Mouse (Mus musculus): ENCODE measurements around the gene Lck. TPM values are rescaled to one million over a fixed set of nuclear protein-coding genes. Genes with fewer than 3 reads are reported as not detected.

Gene Lck
- polyA plus RNA-seq, 1 experiment from 2014 or later = 3.8 TPM

GRCm38 (mm10) chr4:129615801-129616290, 42.4 kb upstream of the Lck start:
- H3K4me1 ChIP-seq (replicated peaks) = peaks cover 21% of the 10 kb centered on the region
- H3K4me2 ChIP-seq = no peak overlapping the region
- no peak overlapping the region for H3K27ac ChIP-seq
- peaks cover 16% of the 10 kb centered on the region for H3K36me3 ChIP-seq
- no peak overlapping the region for H3K9ac ChIP-seq
- H3K4me3 ChIP-seq (replicated peaks) = no peak overlapping the region
- WGBS (ENCODE audit: insufficient replicate concordance) = 80% methylated on average over 9 of the region's 9 CpGs
- DNase-seq (no peak), ATAC-seq (ENCODE audit: low read depth) (no peak)
- no peaks in the 10 kb centered on the region for H3K9me3 ChIP-seq (replicated peaks)
- no peaks in the 10 kb centered on the region for H3K27me3 ChIP-seq

DNA sequence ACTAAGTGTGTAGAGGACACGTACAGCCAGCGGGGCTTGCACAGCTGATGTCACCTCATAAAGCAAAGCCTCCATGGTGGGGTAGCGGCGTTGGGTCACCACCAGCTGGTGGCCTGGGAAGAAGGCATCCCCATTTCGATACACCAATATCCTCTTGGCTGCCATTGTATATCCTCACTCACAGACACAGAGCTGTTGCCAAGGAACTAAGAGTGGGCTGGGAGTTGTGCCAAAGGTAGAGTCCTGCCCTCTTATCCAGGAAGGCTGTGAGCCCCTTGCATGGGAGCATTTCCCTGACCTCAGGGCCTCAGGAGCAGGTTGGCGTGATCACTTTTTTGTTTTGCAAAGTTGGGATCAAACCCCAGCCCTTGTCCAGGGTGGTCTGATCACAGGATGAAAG, 40.7 kb upstream of the Lck start, which contains the start of gene Dcdc2b:
TSS of gene Dcdc2b (minus strand) at position 165 of the 400 bp plus-strand sequence.
- no peak within 1 kb of the TSS for H3K9ac ChIP-seq
- H3K4me2 ChIP-seq = no peak within 1 kb of the TSS
- H3K4me3 ChIP-seq (replicated peaks) = no peak within 1 kb of the TSS
- H3K9me3 ChIP-seq (replicated peaks) = no peaks in the 10 kb centered on the region
- no peak for DNase-seq
- no peaks in the 10 kb centered on the region for H3K27me3 ChIP-seq
- 79% methylated on average over 6 of the region's 6 CpGs for WGBS (ENCODE audit: insufficient replicate concordance)
- peaks cover 21% of the 10 kb centered on the region for H3K4me1 ChIP-seq (replicated peaks)
- ATAC-seq (ENCODE audit: low read depth) = no peak
- H3K27ac ChIP-seq = no peak within 1 kb of the TSS
- H3K36me3 ChIP-seq = peaks cover 29% of the 10 kb centered on the region

GRCm38 (mm10) chr4:129610472-129610871, 37.0 kb upstream of the Lck start:
- DNase-seq (no peak), ATAC-seq (ENCODE audit: low read depth) (no peak)
- Histone ChIP-seq H3K4me2 (no peak overlapping the region), H3K36me3 (peaks cover 43% of the 10 kb centered on the region), H3K9me3 (replicated peaks) (no peaks in the 10 kb centered on the region), H3K27ac (no peak overlapping the region), H3K9ac (no peak overlapping the region), H3K27me3 (no peaks in the 10 kb centered on the region), H3K4me1 (replicated peaks) (peaks cover 18% of the 10 kb centered on the region), H3K4me3 (replicated peaks) (no peak overlapping the region)
- 67% methylated on average over 4 of the region's 4 CpGs for WGBS (ENCODE audit: insufficient replicate concordance)

GRCm38 (mm10) chr4:129610026-129610425, 36.6 kb upstream of the Lck start:
- Histone ChIP-seq H3K9ac (no peak overlapping the region), H3K4me1 (replicated peaks) (peaks cover 18% of the 10 kb centered on the region), H3K4me3 (replicated peaks) (no peak overlapping the region), H3K9me3 (replicated peaks) (no peaks in the 10 kb centered on the region), H3K4me2 (no peak overlapping the region), H3K27ac (no peak overlapping the region), H3K36me3 (peaks cover 46% of the 10 kb centered on the region), H3K27me3 (no peaks in the 10 kb centered on the region)
- no peak for DNase-seq
- WGBS (ENCODE audit: insufficient replicate concordance) = 80% methylated on average over 4 of the region's 4 CpGs
- ATAC-seq (ENCODE audit: low read depth) = no peak

DNA sequence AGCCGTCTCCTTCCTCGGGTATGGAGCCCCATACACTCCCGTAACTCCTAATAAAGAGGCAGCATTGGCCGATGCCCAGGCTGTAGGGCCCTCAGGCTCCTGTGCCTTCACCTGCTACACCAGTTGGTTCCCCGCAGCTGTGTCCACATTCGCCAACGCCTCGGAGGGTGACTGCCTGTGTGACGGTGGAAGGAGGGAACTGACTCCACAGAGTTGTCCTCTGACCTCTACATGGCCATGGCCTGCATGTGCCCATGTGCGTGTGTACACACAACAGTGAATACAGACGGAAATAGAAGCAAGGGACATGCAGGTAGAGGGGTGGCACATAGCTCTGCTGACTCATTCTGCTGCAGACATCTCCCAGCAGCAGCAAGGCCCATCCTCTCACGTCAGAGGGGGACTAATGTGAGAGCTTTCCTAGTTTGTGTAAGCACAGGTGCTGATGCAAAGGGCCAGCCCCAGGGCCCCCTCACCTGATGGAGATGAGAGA, 35.7 kb upstream of the Lck start:
- no peak overlapping the region for H3K9ac ChIP-seq
- H3K36me3 ChIP-seq = peaks cover 55% of the 10 kb centered on the region
- no peaks in the 10 kb centered on the region for H3K9me3 ChIP-seq (replicated peaks)
- WGBS (ENCODE audit: insufficient replicate concordance) = 72% methylated on average over 12 of the region's 12 CpGs
- no peak overlapping the region for H3K4me3 ChIP-seq (replicated peaks)
- ATAC-seq (ENCODE audit: low read depth) = no peak
- H3K27me3 ChIP-seq = no peaks in the 10 kb centered on the region
- DNase-seq = no peak
- H3K27ac ChIP-seq = peak overlapping the region; percentile 47; the same call in 1 of the 2 replicates
- no peak overlapping the region for H3K4me2 ChIP-seq
- peaks cover 18% of the 10 kb centered on the region for H3K4me1 ChIP-seq (replicated peaks)

DNA sequence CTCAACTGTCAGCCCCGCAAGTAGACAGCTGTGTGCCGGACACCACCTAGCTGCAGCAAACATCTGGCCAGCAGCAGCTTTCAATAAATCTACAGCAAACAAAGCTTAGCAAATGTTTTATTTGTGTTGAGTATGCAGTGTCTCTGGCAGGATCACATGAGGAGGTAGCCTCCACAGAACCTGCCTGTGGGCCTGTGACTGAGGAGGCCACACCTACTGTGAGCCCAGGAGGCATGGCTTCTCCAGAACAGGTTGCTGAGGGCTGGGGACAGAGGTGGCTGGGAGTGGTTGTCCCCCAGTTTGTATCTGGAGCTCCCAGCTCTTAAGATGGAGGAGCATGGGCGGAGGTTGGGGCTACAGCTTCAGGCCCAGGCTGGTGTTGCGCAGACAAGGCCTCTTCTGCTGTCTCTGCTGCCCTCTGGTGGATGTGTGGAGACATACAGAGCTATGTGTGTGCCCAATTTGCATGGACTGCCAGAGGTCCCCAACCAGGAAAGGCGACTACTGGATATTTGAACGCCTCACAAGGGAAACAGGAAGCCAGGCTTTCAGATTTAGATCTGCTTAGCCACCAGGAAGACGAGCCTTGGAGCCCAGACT, 35.1 kb upstream of the Lck start:
- no peaks in the 10 kb centered on the region for H3K27me3 ChIP-seq
- ATAC-seq (ENCODE audit: low read depth) (peak; percentile 94), DNase-seq (peak; percentile 75)
- H3K4me2 ChIP-seq = no peak overlapping the region
- WGBS (ENCODE audit: insufficient replicate concordance) = 35% methylated on average over 7 of the region's 7 CpGs
- H3K27ac ChIP-seq = peak overlapping the region; percentile 73
- H3K4me1 ChIP-seq (replicated peaks) = peaks cover 22% of the 10 kb centered on the region
- H3K9ac ChIP-seq = peak overlapping the region; percentile 11; the same call in 1 of the 2 replicates
- H3K36me3 ChIP-seq = peaks cover 61% of the 10 kb centered on the region
- H3K9me3 ChIP-seq (replicated peaks) = no peaks in the 10 kb centered on the region
- H3K4me3 ChIP-seq (replicated peaks) = no peak overlapping the region

GRCm38 (mm10) chr4:129600233-129601158, 27.1 kb upstream of the Lck start, which contains the start of the genes Eif3i and Tmem234:
Eif3i (minus strand) TSS chr4:129600648.
Tmem234 (plus strand) TSS chr4:129600668.
- DNase-seq (peak; percentile 75), ATAC-seq (ENCODE audit: low read depth) (peak; percentile 93)
- Histone ChIP-seq H3K4me3 (replicated peaks) (peak within 1 kb of the TSS; percentile 97), H3K27me3 (no peaks in the 10 kb centered on the region), H3K27ac (peak within 1 kb of the TSS; percentile 92), H3K9me3 (replicated peaks) (no peaks in the 10 kb centered on the region), H3K9ac (peak within 1 kb of the TSS; percentile 96), H3K4me2 (peak within 1 kb of the TSS; percentile 91), H3K36me3 (peaks cover 68% of the 10 kb centered on the region), H3K4me1 (replicated peaks) (peaks cover 40% of the 10 kb centered on the region)
- WGBS (ENCODE audit: insufficient replicate concordance) = under 1% methylated on average over 74 of the region's 74 CpGs

DNA sequence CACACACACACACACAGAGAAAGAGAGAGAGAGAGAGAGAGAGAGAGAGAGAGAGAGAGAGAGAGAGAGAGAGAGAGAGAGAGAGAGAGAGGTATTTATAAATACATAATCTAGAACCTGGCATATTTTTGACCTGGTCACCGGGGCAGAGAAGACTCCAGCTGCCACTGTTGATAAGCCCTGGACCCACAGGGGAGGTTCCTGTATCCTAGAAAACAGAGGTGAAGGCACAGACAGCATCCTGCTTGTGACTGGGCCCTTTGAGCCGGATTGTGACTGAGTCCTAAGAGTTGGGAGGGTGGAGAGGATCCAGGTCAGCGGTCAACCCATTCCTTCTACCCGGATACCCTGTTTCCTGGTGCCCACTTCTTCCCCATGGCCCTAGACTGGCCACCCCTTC, 15.4 kb upstream of the Lck start:
- H3K27ac ChIP-seq = peak overlapping the region; percentile 86
- H3K4me3 ChIP-seq (replicated peaks) = no peak overlapping the region; the same call in 1 of the 2 replicates
- peak overlapping the region; percentile 48 for H3K4me2 ChIP-seq
- peak; percentile 38 for DNase-seq
- WGBS (ENCODE audit: insufficient replicate concordance) = 38% methylated on average over 4 of the region's 4 CpGs
- H3K9ac ChIP-seq = peak overlapping the region; percentile 42
- peak; percentile 81 for ATAC-seq (ENCODE audit: low read depth)
- no peaks in the 10 kb centered on the region for H3K27me3 ChIP-seq
- H3K9me3 ChIP-seq (replicated peaks) = no peaks in the 10 kb centered on the region
- peaks cover 56% of the 10 kb centered on the region for H3K4me1 ChIP-seq (replicated peaks)
- peaks cover 36% of the 10 kb centered on the region for H3K36me3 ChIP-seq

GRCm38 (mm10) chr4:129586943-129587342, 13.5 kb upstream of the Lck start:
- 63% methylated on average over 1 of the region's 1 CpGs for WGBS (ENCODE audit: insufficient replicate concordance)
- ATAC-seq (ENCODE audit: low read depth) (no peak), DNase-seq (no peak)
- Histone ChIP-seq H3K27ac (peak overlapping the region; percentile 86), H3K9ac (no peak overlapping the region), H3K9me3 (replicated peaks) (no peaks in the 10 kb centered on the region), H3K27me3 (no peaks in the 10 kb centered on the region), H3K4me3 (replicated peaks) (no peak overlapping the region), H3K4me2 (no peak overlapping the region), H3K36me3 (peaks cover 17% of the 10 kb centered on the region), H3K4me1 (replicated peaks) (peaks cover 56% of the 10 kb centered on the region)

GRCm38 (mm10) chr4:129585773-129586172, 12.3 kb upstream of the Lck start:
- peak; percentile 71 for ATAC-seq (ENCODE audit: low read depth)
- Histone ChIP-seq H3K9ac (peak overlapping the region; percentile 68), H3K4me3 (replicated peaks) (peak overlapping the region; percentile 64), H3K4me1 (replicated peaks) (peaks cover 54% of the 10 kb centered on the region), H3K9me3 (replicated peaks) (no peaks in the 10 kb centered on the region), H3K27me3 (no peaks in the 10 kb centered on the region), H3K4me2 (peak overlapping the region; percentile 84), H3K27ac (peak overlapping the region; percentile 87), H3K36me3 (peaks cover 5% of the 10 kb centered on the region)
- no peak for DNase-seq
- 27% methylated on average over 9 of the region's 9 CpGs for WGBS (ENCODE audit: insufficient replicate concordance)

All from liver, embryonic 13.5 days (tissue).